Mouse (Mus musculus): ENCODE measurements around the gene Dcaf4. TPM values are rescaled to one million over a fixed set of nuclear protein-coding genes. Genes with fewer than 3 reads are reported as not detected.

The Dcaf4 gene
- total RNA-seq, 1 experiment: 49.8 TPM

- no peak overlapping the region for H3K9ac ChIP-seq (ENCODE audit: insufficient read depth, low read depth, low read length, poor library complexity, severe bottlenecking)
- H3K4me3 ChIP-seq (ENCODE audit: insufficient read depth in 1 of 2, low read depth in 1 of 2, low read length in 2 of 2, poor library complexity in 1 of 2, severe bottlenecking in 1 of 2): no peak overlapping the region
- peaks cover 6% of the 10 kb centered on the region for H3K36me3 ChIP-seq (ENCODE audit: control insufficient read depth, insufficient read depth, low read length, poor library complexity, severe bottlenecking)
- DNase-seq (ENCODE audit: low read depth, low spot score): no peak
- H3K27ac ChIP-seq (ENCODE audit: insufficient read depth, low read depth, low read length, poor library complexity, severe bottlenecking): no peak overlapping the region
- peaks cover 11 to 21% of the 10 kb centered on the region in 2 experiments for H3K4me1 ChIP-seq (ENCODE audit: control insufficient read depth in 2 of 2, insufficient read depth in 2 of 2, low read length in 2 of 2, poor library complexity in 1 of 2)
- H3K9me3 ChIP-seq (ENCODE audit: control insufficient read depth, insufficient read depth, low read depth, low read length): no peaks in the 10 kb centered on the region
- TF ChIP-seq ZNF384 (IDR thresholded peaks at IDR 0.05; ENCODE audit: low read depth, low read length): no peak
- no peak for TF ChIP-seq CHD2 (IDR thresholded peaks at IDR 0.05; ENCODE audit: low read depth, low read length)
- TF ChIP-seq ZC3H11A (IDR thresholded peaks at IDR 0.05; ENCODE audit: borderline replicate concordance, low read depth, low read length): no peak
- TF ChIP-seq MAFK (IDR thresholded peaks at IDR 0.05; ENCODE audit: insufficient read depth, low read depth, low read length): no peak
- no peak for TF ChIP-seq HCFC1 (IDR thresholded peaks at IDR 0.05; ENCODE audit: borderline replicate concordance, insufficient read depth, low read length)
- in situ Hi-C loops (cut with MboI; ENCODE audit: low sequenced_read_pairs in 2 of 2, unreplicated experiment in 2 of 2): no loop called here
Observed at GRCm38 (mm10) chr12:83582106-83582505, 61.8 kb downstream of the Dcaf4 start.

DNA sequence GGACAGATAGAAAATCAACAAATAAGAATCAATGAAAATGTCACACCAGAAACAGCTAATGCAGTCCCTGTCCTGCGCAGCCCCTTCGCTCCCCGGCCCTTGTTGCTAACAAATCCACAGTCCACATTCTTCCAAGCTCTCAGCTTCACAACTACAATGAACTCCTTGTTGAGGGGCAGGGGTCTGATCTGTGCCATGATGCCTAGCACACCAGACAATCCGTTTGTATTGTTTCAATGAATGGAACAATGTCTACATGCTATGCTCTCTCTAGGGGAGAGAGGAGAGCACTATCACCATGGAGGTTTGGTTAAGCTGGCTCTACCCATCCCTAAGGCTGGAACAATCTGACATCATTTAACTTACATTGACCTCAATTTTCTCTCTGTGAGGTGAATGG, 62.5 kb downstream of the Dcaf4 start:
- TF ChIP-seq CHD2 (IDR thresholded peaks at IDR 0.05; ENCODE audit: low read depth, low read length) (no peak), MAFK (IDR thresholded peaks at IDR 0.05; ENCODE audit: insufficient read depth, low read depth, low read length) (no peak), ZC3H11A (IDR thresholded peaks at IDR 0.05; ENCODE audit: borderline replicate concordance, low read depth, low read length) (no peak), HCFC1 (IDR thresholded peaks at IDR 0.05; ENCODE audit: borderline replicate concordance, insufficient read depth, low read length) (no peak), ZNF384 (IDR thresholded peaks at IDR 0.05; ENCODE audit: low read depth, low read length) (no peak)
- Histone ChIP-seq H3K4me1 (ENCODE audit: control insufficient read depth in 2 of 2, insufficient read depth in 2 of 2, low read length in 2 of 2, poor library complexity in 1 of 2) (peaks cover 11 to 18% of the 10 kb centered on the region in 2 experiments; a peak in 3 of 4 replicates), H3K36me3 (ENCODE audit: control insufficient read depth, insufficient read depth, low read length, poor library complexity, severe bottlenecking) (peaks cover 7% of the 10 kb centered on the region), H3K9me3 (ENCODE audit: control insufficient read depth, insufficient read depth, low read depth, low read length) (no peaks in the 10 kb centered on the region), H3K27ac (ENCODE audit: insufficient read depth, low read depth, low read length, poor library complexity, severe bottlenecking) (no peak overlapping the region), H3K9ac (ENCODE audit: insufficient read depth, low read depth, low read length, poor library complexity, severe bottlenecking) (no peak overlapping the region), H3K4me3 (ENCODE audit: insufficient read depth in 1 of 2, low read depth in 1 of 2, low read length in 2 of 2, poor library complexity in 1 of 2, severe bottlenecking in 1 of 2) (no peak overlapping the region)
- in situ Hi-C loops (cut with MboI; ENCODE audit: low sequenced_read_pairs in 2 of 2, unreplicated experiment in 2 of 2): no loop called here
- no peak for DNase-seq (ENCODE audit: low read depth, low spot score)

- no peak for DNase-seq (ENCODE audit: low read depth, low spot score)
- TF ChIP-seq MAFK (IDR thresholded peaks at IDR 0.05; ENCODE audit: insufficient read depth, low read depth, low read length): no peak
- TF ChIP-seq ZC3H11A (IDR thresholded peaks at IDR 0.05; ENCODE audit: borderline replicate concordance, low read depth, low read length): no peak
- no peak for TF ChIP-seq HCFC1 (IDR thresholded peaks at IDR 0.05; ENCODE audit: borderline replicate concordance, insufficient read depth, low read length)
- TF ChIP-seq ZNF384 (IDR thresholded peaks at IDR 0.05; ENCODE audit: low read depth, low read length): no peak
- TF ChIP-seq CHD2 (IDR thresholded peaks at IDR 0.05; ENCODE audit: low read depth, low read length): no peak
- peaks cover 22% of the 10 kb centered on the region for H3K36me3 ChIP-seq (ENCODE audit: control insufficient read depth, insufficient read depth, low read length, poor library complexity, severe bottlenecking)
- no peak overlapping the region for H3K9ac ChIP-seq (ENCODE audit: insufficient read depth, low read depth, low read length, poor library complexity, severe bottlenecking)
- H3K27ac ChIP-seq (ENCODE audit: insufficient read depth, low read depth, low read length, poor library complexity, severe bottlenecking): no peak overlapping the region
- H3K4me1 ChIP-seq (ENCODE audit: control insufficient read depth in 2 of 2, insufficient read depth in 2 of 2, low read length in 2 of 2, poor library complexity in 1 of 2): peaks cover 0 to 4% of the 10 kb centered on the region in 2 experiments; a peak in 2 of 4 replicates
- H3K9me3 ChIP-seq (ENCODE audit: control insufficient read depth, insufficient read depth, low read depth, low read length): no peaks in the 10 kb centered on the region
- no peak overlapping the region for H3K4me3 ChIP-seq (ENCODE audit: insufficient read depth in 1 of 2, low read depth in 1 of 2, low read length in 2 of 2, poor library complexity in 1 of 2, severe bottlenecking in 1 of 2)
- in situ Hi-C loops (cut with MboI; ENCODE audit: low sequenced_read_pairs in 2 of 2, unreplicated experiment in 2 of 2): no loop called here
Observed at GRCm38 (mm10) chr12:83586628-83587027, 66.4 kb downstream of the Dcaf4 start.

Other genes with a start within 250 kb of the Dcaf4 start
- 1.1 and 1.4 TPM in 2 replicates for gene Dpf3, start 32.8 kb upstream of the Dcaf4 start, total RNA-seq (2012; rRNA removed)
- gene Zfyve1, start 76.8 kb downstream of the Dcaf4 start, total RNA-seq (2012; rRNA removed): 38.2 and 39.9 TPM in 2 replicates
- 146 and 151 TPM in 2 replicates for gene Rbm25, start 110.8 kb downstream of the Dcaf4 start, total RNA-seq (2012; rRNA removed)
- 74.2 and 101 TPM in 2 replicates for gene Psen1, start 167.7 kb downstream of the Dcaf4 start, total RNA-seq (2012; rRNA removed)
- gene Papln, start 243.2 kb downstream of the Dcaf4 start, total RNA-seq (2012; rRNA removed): 0.62 and 1.9 TPM in 2 replicates